Comparison of ENCODE assay signal across 15 mouse cellular contexts in genomic region chr9:122187451-122187921, GRCm38 (mm10).
A peak's percentile ranks its signal among the peaks of the same experiment; 100 is the strongest.
DNase-seq lines count a peak whose midpoint lies in the region; ATAC-seq and TF ChIP-seq lines count a peak whose summit lies in the region.
"Had no signal": no experiment of that assay in that cellular context is flagged by ENCODE, and none has a peak within 500 bp of the region (broad histone marks: within the 10 kb centered on the region; RNA-seq: fewer than 3 reads in every experiment).

No protein-coding gene starts in this region.

- no peaks in the 10 kb centered on the region for H3K27me3 ChIP-seq in lung, postnatal 0 days (replicated peaks; ENCODE audit: insufficient read depth, low read length)
- no peaks in the 10 kb centered on the region for H3K27me3 ChIP-seq in heart, embryonic 14.5 days (ENCODE audit: control insufficient read depth, insufficient read depth, low read length)
- no peaks in the 10 kb centered on the region for H3K27me3 ChIP-seq in splenic B cell, adult 2 months (ENCODE audit: control insufficient read depth, insufficient read depth, low read length, poor library complexity, severe bottlenecking)
- H3K27me3 ChIP-seq: forebrain, embryonic 15.5 days; limb, embryonic 12.5 days; lung, embryonic 15.5 days had no signal

- H3K4me2 ChIP-seq in lung, postnatal 0 days (replicated peaks; ENCODE audit: low read depth, low read length) = no peak overlapping the region
- 0 out of 2 replicates have a peak overlapping the region, but pooled peaks have one; percentile 6 for H3K4me2 ChIP-seq in heart, embryonic 14.5 days (ENCODE audit: low read length)
- H3K4me2 ChIP-seq: forebrain, embryonic 15.5 days; limb, embryonic 12.5 days; lung, embryonic 15.5 days had no signal

- H3K9ac ChIP-seq in lung, postnatal 0 days (replicated peaks; ENCODE audit: low read depth) = no peak overlapping the region
- H3K9ac ChIP-seq in heart, embryonic 14.5 days (ENCODE audit: low read length) = no peak overlapping the region
- H3K9ac ChIP-seq: forebrain, embryonic 15.5 days; limb, embryonic 12.5 days; lung, embryonic 15.5 days had no signal

- H3K4me1 ChIP-seq in lung, postnatal 0 days (ENCODE audit: insufficient read depth, low read depth, low read length) = peaks cover 4% of the 10 kb centered on the region; the same call in 1 of the 2 replicates
- peaks cover 19 to 41% of the 10 kb centered on the region in 2 experiments for H3K4me1 ChIP-seq in heart, embryonic 14.5 days (ENCODE audit: control insufficient read depth in 2 of 2, insufficient read depth in 2 of 2, low read length in 2 of 2)
- H3K4me1 ChIP-seq: forebrain, embryonic 15.5 days; lung, embryonic 15.5 days had no signal

- no peak overlapping the region for H3K4me3 ChIP-seq in lung, postnatal 0 days (ENCODE audit: low read depth, low read length)
- no peak overlapping the region for H3K4me3 ChIP-seq in heart, embryonic 14.5 days (ENCODE audit: control insufficient read depth in 1 of 2, insufficient read depth in 1 of 2, low read depth in 1 of 2, low read length in 2 of 2)
- H3K4me3 ChIP-seq: forebrain, embryonic 15.5 days; limb, embryonic 12.5 days; lung, embryonic 15.5 days had no signal

- ATAC-seq in lung, postnatal 0 days = no peak
- ATAC-seq in heart, embryonic 14.5 days (ENCODE audit: insufficient number of reproducible peaks, insufficient read depth, low FRiP score, low read depth) = peak; percentile 24; the same call in 1 of the 2 replicates
- ATAC-seq: forebrain, embryonic 15.5 days had no signal

- peak overlapping the region; percentile 54; the same call in 1 of the 2 replicates for H3K27ac ChIP-seq in lung, postnatal 0 days (ENCODE audit: low read length)
- peak overlapping the region; percentile 63 to 80 for H3K27ac ChIP-seq in heart, embryonic 14.5 days (replicated peaks in 1 of 2; ENCODE audit: control insufficient read depth in 1 of 2, insufficient read depth in 1 of 2, low read depth in 2 of 2, low read length in 2 of 2)
- H3K27ac ChIP-seq: forebrain, embryonic 15.5 days; limb, embryonic 12.5 days; lung, embryonic 15.5 days had no signal

- peak; percentile 32 for DNase-seq in adrenal gland, adult 2 months
- no peak for DNase-seq in adrenal gland, postnatal 14 days
- DNase-seq in lung, postnatal 0 days (ENCODE audit: low spot score) = no peak
- no peak for DNase-seq in lung, postnatal 25 days (ENCODE audit: low spot score)
- DNase-seq in splenic B cell, adult 2 months (ENCODE audit: low read depth, low spot score) = peak; percentile 32
- DNase-seq in frontal cortex, postnatal 10 days (ENCODE audit: low spot score in 2 of 2) = no peak
- DNase-seq in testis, postnatal 14 days (ENCODE audit: low spot score) = no peak
- DNase-seq: cerebellum, postnatal 25 days; layer of hippocampus, adult 9-11 months; midbrain, embryonic 14.5 days; right cerebral cortex, postnatal 25 days had no signal

- 71% methylated on average over 7 of the region's 7 CpGs for WGBS in lung, postnatal 0 days
- WGBS in heart, embryonic 14.5 days = 26% methylated on average over 7 of the region's 7 CpGs

- no peak for TF ChIP-seq EP300 in lung, postnatal 0 days (IDR thresholded peaks at IDR 0.05)

- no peaks in the 10 kb centered on the region for H3K9me3 ChIP-seq in lung, postnatal 0 days (ENCODE audit: low read length)
- no peaks in the 10 kb centered on the region for H3K9me3 ChIP-seq in heart, embryonic 14.5 days (ENCODE audit: control insufficient read depth, low read length)
- H3K9me3 ChIP-seq: forebrain, embryonic 15.5 days; limb, embryonic 12.5 days; lung, embryonic 15.5 days had no signal

- TF ChIP-seq CTCF in lung, postnatal 0 days (IDR thresholded peaks at IDR 0.05) = no peak

- H3K36me3 ChIP-seq in lung, postnatal 0 days (ENCODE audit: insufficient read depth, low read length) = no peaks in the 10 kb centered on the region
- H3K36me3 ChIP-seq in heart, embryonic 14.5 days (ENCODE audit: control insufficient read depth, insufficient read depth, low read length) = no peaks in the 10 kb centered on the region
- H3K36me3 ChIP-seq in splenic B cell, adult 2 months (ENCODE audit: control insufficient read depth, insufficient read depth, low read length, poor library complexity, severe bottlenecking) = no peaks in the 10 kb centered on the region; the same call in 1 of the 2 replicates
- H3K36me3 ChIP-seq: forebrain, embryonic 15.5 days; limb, embryonic 12.5 days; lung, embryonic 15.5 days had no signal

Comparison
In these comparisons a context has a peak if more than half of its experiments do, and no peak if none do; other contexts are left out.
1. DNase-seq: peak in adrenal gland, adult 2 months (single experiment) and splenic B cell, adult 2 months (single experiment); none in adrenal gland, postnatal 14 days (single experiment), lung, postnatal 0 days (single experiment), lung, postnatal 25 days (single experiment), frontal cortex, postnatal 10 days (0 of 2) and testis, postnatal 14 days (single experiment).